Mouse (Mus musculus) heart, postnatal 0 days (tissue): ENCODE data around the gene Pi4ka.

Experiments
- CTCF ChIP-seq: IDR thresholded peaks from 2 replicates; pipeline ENCODE4 v1.5.1; 2016; ENCODE audit warnings: antibody characterized with exemption, control low read depth, low read depth
- EP300 ChIP-seq: IDR thresholded peaks from 2 replicates; pipeline ENCODE4 v1.6.1; 2016; ENCODE audit warnings: antibody characterized with exemption, low read depth

GRCm38 (mm10) chr16:17237634-17238033 lies 168.5 kb downstream of the Pi4ka start:
- TF ChIP-seq EP300 (no peak), CTCF (no peak)
